Comparison of ENCODE assay signal across 10 mouse cellular contexts in the genomic region with DNA sequence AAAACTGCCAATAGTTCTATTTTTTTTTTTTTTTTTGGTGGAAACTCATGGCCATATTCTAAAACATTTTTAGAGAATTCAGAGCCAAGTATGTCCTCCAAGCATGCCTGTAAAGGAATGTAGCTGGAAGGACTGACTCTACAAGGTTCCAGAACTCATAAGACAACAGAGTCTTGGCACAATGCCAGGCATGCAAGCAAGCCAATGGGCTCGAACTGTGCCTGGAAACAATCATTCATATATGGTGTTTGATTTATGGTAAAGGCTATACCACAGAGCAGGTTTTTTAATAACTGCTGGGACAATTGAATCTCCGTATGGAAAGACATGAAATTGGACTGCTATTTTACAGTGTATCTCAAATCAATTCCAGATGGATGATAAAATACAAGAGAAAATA. TPM values are rescaled to one million over a fixed set of nuclear protein-coding genes. Genes with fewer than 3 reads are reported as not detected.
DNase-seq lines count a peak whose midpoint lies in the region; TF ChIP-seq lines count a peak whose summit lies in the region.
"Had no signal": no experiment of that assay in that cellular context is flagged by ENCODE, and none has a peak within 500 bp of the region (broad histone marks: within the 10 kb centered on the region; RNA-seq: fewer than 3 reads in every experiment).

No protein-coding gene starts in this region.

- no peaks in the 10 kb centered on the region for H3K4me1 ChIP-seq in thymus, adult 2 months (replicated peaks; ENCODE audit: control insufficient read depth, insufficient read depth, low read length)
- H3K4me1 ChIP-seq: embryonic facial prominence, embryonic 15.5 days; liver, embryonic 13.5 days had no signal

- peak; percentile 8 for DNase-seq in cerebellum, adult 8-10 months
- no peak for DNase-seq in cerebellum, adult 11 months
- peak; percentile 24 to 30 for DNase-seq in kidney, postnatal 4 days
- no peak for DNase-seq in kidney, adult 9 months
- peak; percentile 60 to 62 for DNase-seq in cerebellum, postnatal 10 days
- peak; percentile 11 for DNase-seq in lung, postnatal 10 days
- no peak for DNase-seq in spleen, postnatal 10 days (ENCODE audit: low spot score in 2 of 2)
- no peak for DNase-seq in thymus, adult 2 months
- DNase-seq: liver, embryonic 13.5 days had no signal

- H3K36me3 ChIP-seq in thymus, adult 2 months (ENCODE audit: control insufficient read depth, insufficient read depth, low read length), result no peaks in the 10 kb centered on the region
- H3K36me3 ChIP-seq: embryonic facial prominence, embryonic 15.5 days; liver, embryonic 13.5 days had no signal

- H3K4me3 ChIP-seq in thymus, adult 2 months (ENCODE audit: control insufficient read depth, insufficient read depth, low read length), result no peak overlapping the region
- H3K4me3 ChIP-seq: embryonic facial prominence, embryonic 15.5 days; liver, embryonic 13.5 days had no signal

- no peak overlapping the region for H3K27ac ChIP-seq in thymus, adult 2 months (ENCODE audit: control insufficient read depth, insufficient read depth, low read length)
- H3K27ac ChIP-seq: embryonic facial prominence, embryonic 15.5 days; liver, embryonic 13.5 days had no signal

- no peaks in the 10 kb centered on the region for H3K27me3 ChIP-seq in thymus, adult 2 months (ENCODE audit: control insufficient read depth, insufficient read depth, low read length)
- H3K27me3 ChIP-seq: embryonic facial prominence, embryonic 15.5 days; liver, embryonic 13.5 days had no signal

- TF ChIP-seq POLR2A in thymus, adult 2 months (IDR thresholded peaks at IDR 0.05; ENCODE audit: control insufficient read depth, extremely low read depth, insufficient read depth, low read length, poor library complexity), result no peak

- no peak for TF ChIP-seq CTCF in thymus, adult 2 months (IDR thresholded peaks at IDR 0.05; ENCODE audit: borderline replicate concordance, control insufficient read depth, extremely low read depth, insufficient read depth, low read length, poor library complexity)

- 74% methylated on average over 2 of the region's 2 CpGs for WGBS in thymus, adult 2 months

RNA-seq across cellular contexts. Expression of a gene that starts 43.9 kb away (rescaled TPM):
- polyA plus RNA-seq in thymus, adult 2 months (2012; rRNA removed), result 0.05 TPM in 1 of 2 replicates, not detected in the other
- polyA plus RNA-seq: liver, embryonic 13.5 days had no signal

Comparison
In these comparisons a context has a peak if more than half of its experiments do, and no peak if none do; other contexts are left out.
1. DNase-seq: peak in cerebellum, adult 8-10 months (single experiment), kidney, postnatal 4 days (2 of 2), cerebellum, postnatal 10 days (2 of 2) and lung, postnatal 10 days (single experiment); none in cerebellum, adult 11 months (single experiment), kidney, adult 9 months (single experiment), spleen, postnatal 10 days (0 of 2) and thymus, adult 2 months (single experiment).